Mouse (Mus musculus): ENCODE measurements around the gene Slc22a12.

- TF ChIP-seq CTCF (IDR thresholded peaks at IDR 0.05 in 2 of 3, conservative IDR thresholded peaks at IDR 0.05 in 1 of 3; ENCODE audit: control insufficient read depth in 1 of 3, insufficient read depth in 1 of 3, low read depth in 2 of 3, low read length in 3 of 3, poor library complexity in 1 of 3, severe bottlenecking in 1 of 3) (no peak), TAL1 (IDR thresholded peaks at IDR 0.05; ENCODE audit: low read length) (no peak), EP300 (IDR thresholded peaks at IDR 0.05; ENCODE audit: low read depth in 1 of 2, low read length in 2 of 2) (no peak), POLR2A (IDR thresholded peaks at IDR 0.05; ENCODE audit: control insufficient read depth in 1 of 2, insufficient read depth in 1 of 2, low read depth in 1 of 2, low read length in 2 of 2, poor library complexity in 1 of 2) (no peak), HCFC1 (IDR thresholded peaks at IDR 0.05; ENCODE audit: low read depth, low read length) (no peak)
Measured at GRCm38 (mm10) chr19:6525023-6525422, 17.8 kb downstream of the Slc22a12 start.
